Mouse (Mus musculus): ENCODE measurements around the gene Cnksr1. TPM values are rescaled to one million over a fixed set of nuclear protein-coding genes. Genes with fewer than 3 reads are reported as not detected.

Cnksr1 gene
- polyA plus RNA-seq, 1 experiment from 2014 or later = 0.26 TPM

- WGBS = 14% methylated on average over 27 of the region's 27 CpGs
- peaks cover 43% of the 10 kb centered on the region for H3K4me1 ChIP-seq (replicated peaks; ENCODE audit: control insufficient read depth, insufficient read depth, low read length)
- peak overlapping the region; percentile 53 for H3K4me3 ChIP-seq (ENCODE audit: low read depth, low read length)
- H3K9me3 ChIP-seq (ENCODE audit: control insufficient read depth, low read length) = no peaks in the 10 kb centered on the region
- H3K27ac ChIP-seq (ENCODE audit: low read depth, low read length) = no peak overlapping the region
- no peaks in the 10 kb centered on the region for H3K36me3 ChIP-seq (ENCODE audit: control insufficient read depth, insufficient read depth, low read length)
- peak overlapping the region; percentile 89 for H3K4me2 ChIP-seq
- peak overlapping the region; percentile 56 for H3K9ac ChIP-seq (ENCODE audit: low read depth, low read length)
- ATAC-seq (replicated peaks; ENCODE audit: low FRiP score) = no peak
- peak; percentile 55 for DNase-seq (ENCODE audit: low spot score)
- H3K27me3 ChIP-seq (replicated peaks; ENCODE audit: control insufficient read depth, insufficient read depth, low read length) = peaks cover 92% of the 10 kb centered on the region
Observed at GRCm38 (mm10) chr4:134250116-134250929, 12.1 kb upstream of the Cnksr1 start.

- WGBS = 2% methylated on average over 30 of the region's 30 CpGs
- Histone ChIP-seq H3K9ac (ENCODE audit: low read depth, low read length) (peak overlapping the region; percentile 56), H3K36me3 (ENCODE audit: control insufficient read depth, insufficient read depth, low read length) (no peaks in the 10 kb centered on the region), H3K9me3 (ENCODE audit: control insufficient read depth, low read length) (no peaks in the 10 kb centered on the region), H3K4me1 (replicated peaks; ENCODE audit: control insufficient read depth, insufficient read depth, low read length) (peaks cover 41% of the 10 kb centered on the region), H3K4me2 (peak overlapping the region; percentile 73), H3K27me3 (replicated peaks; ENCODE audit: control insufficient read depth, insufficient read depth, low read length) (peaks cover 86% of the 10 kb centered on the region), H3K4me3 (ENCODE audit: low read depth, low read length) (peak overlapping the region; percentile 46), H3K27ac (ENCODE audit: low read depth, low read length) (no peak overlapping the region)
- DNase-seq (ENCODE audit: low spot score) (peak; percentile 78), ATAC-seq (replicated peaks; ENCODE audit: low FRiP score) (peak; percentile 32)
Observed at GRCm38 (mm10) chr4:134249651-134250050, 11.5 kb upstream of the Cnksr1 start.

- peaks cover 57% of the 10 kb centered on the region for H3K27me3 ChIP-seq (replicated peaks; ENCODE audit: control insufficient read depth, insufficient read depth, low read length)
Observed at GRCm38 (mm10) chr4:134246719-134247258, 8.6 kb upstream of the Cnksr1 start, which contains the start of gene Gm30191. Gene Gm30191 (plus strand): TSS chr4:134246935.

GRCm38 (mm10) chr4:134246256-134246655 is 8.1 kb upstream of the Cnksr1 start:
- no peak overlapping the region for H3K9ac ChIP-seq (ENCODE audit: low read depth, low read length)
- no peak for ATAC-seq (replicated peaks; ENCODE audit: low FRiP score)
- no peak overlapping the region for H3K27ac ChIP-seq (ENCODE audit: low read depth, low read length)
- WGBS = 63% methylated on average over 4 of the region's 4 CpGs
- H3K9me3 ChIP-seq (ENCODE audit: control insufficient read depth, low read length) = no peaks in the 10 kb centered on the region
- no peaks in the 10 kb centered on the region for H3K36me3 ChIP-seq (ENCODE audit: control insufficient read depth, insufficient read depth, low read length)
- peaks cover 52% of the 10 kb centered on the region for H3K27me3 ChIP-seq (replicated peaks; ENCODE audit: control insufficient read depth, insufficient read depth, low read length)
- no peak overlapping the region for H3K4me2 ChIP-seq
- H3K4me3 ChIP-seq (ENCODE audit: low read depth, low read length) = no peak overlapping the region
- DNase-seq (ENCODE audit: low spot score) = no peak
- peaks cover 29% of the 10 kb centered on the region for H3K4me1 ChIP-seq (replicated peaks; ENCODE audit: control insufficient read depth, insufficient read depth, low read length)

More at GRCm38 (mm10) chr4:134246719-134247258, 8.6 kb upstream of the Cnksr1 start, which contains the start of gene Gm30191:
- no peak within 1 kb of the TSS for H3K27ac ChIP-seq (ENCODE audit: low read depth, low read length)
- H3K9ac ChIP-seq (ENCODE audit: low read depth, low read length) = 0 out of 2 replicates have a peak within 1 kb of the TSS, but pooled peaks have one; percentile 12
- peak within 1 kb of the TSS; percentile 69 for H3K4me2 ChIP-seq
- 71% methylated on average over 7 of the region's 7 CpGs for WGBS
- peaks cover 35% of the 10 kb centered on the region for H3K4me1 ChIP-seq (replicated peaks; ENCODE audit: control insufficient read depth, insufficient read depth, low read length)
- H3K36me3 ChIP-seq (ENCODE audit: control insufficient read depth, insufficient read depth, low read length) = no peaks in the 10 kb centered on the region
- no peak for ATAC-seq (replicated peaks; ENCODE audit: low FRiP score)
- H3K9me3 ChIP-seq (ENCODE audit: control insufficient read depth, low read length) = no peaks in the 10 kb centered on the region
- no peak for DNase-seq (ENCODE audit: low spot score)
- H3K4me3 ChIP-seq (ENCODE audit: low read depth, low read length) = peak within 1 kb of the TSS; percentile 85

- no peak within 1 kb of the TSS for H3K27ac ChIP-seq (ENCODE audit: low read depth, low read length)
- WGBS = under 1% methylated on average over 60 of the region's 60 CpGs
Observed at GRCm38 (mm10) chr4:134245148-134245843, 7.1 kb upstream of the Cnksr1 start, which contains the start of gene Zfp593. Gene Zfp593 (minus strand): TSS chr4:134245592.

GRCm38 (mm10) chr4:134243516-134244250 is 5.5 kb upstream of the Cnksr1 start, which contains the start of gene E130218I03Rik:
Gene E130218I03Rik (plus strand): TSS chr4:134243662.
- Histone ChIP-seq H3K27ac (ENCODE audit: low read depth, low read length) (no peak within 1 kb of the TSS), H3K9ac (ENCODE audit: low read depth, low read length) (no peak within 1 kb of the TSS)
- DNase-seq (ENCODE audit: low spot score) = no peak

More at GRCm38 (mm10) chr4:134245148-134245843, 7.1 kb upstream of the Cnksr1 start, which contains the start of gene Zfp593:
- Histone ChIP-seq H3K9me3 (ENCODE audit: control insufficient read depth, low read length) (no peaks in the 10 kb centered on the region), H3K36me3 (ENCODE audit: control insufficient read depth, insufficient read depth, low read length) (no peaks in the 10 kb centered on the region), H3K9ac (ENCODE audit: low read depth, low read length) (peak within 1 kb of the TSS; percentile 85), H3K4me2 (peak within 1 kb of the TSS; percentile 69), H3K4me3 (ENCODE audit: low read depth, low read length) (peak within 1 kb of the TSS; percentile 85), H3K27me3 (replicated peaks; ENCODE audit: control insufficient read depth, insufficient read depth, low read length) (peaks cover 42% of the 10 kb centered on the region), H3K4me1 (replicated peaks; ENCODE audit: control insufficient read depth, insufficient read depth, low read length) (peaks cover 22% of the 10 kb centered on the region)
- DNase-seq (ENCODE audit: low spot score) = peak; percentile 96
- ATAC-seq (replicated peaks; ENCODE audit: low FRiP score) = peak; percentile 75

GRCm38 (mm10) chr4:134238686-134239085 is 487 bp upstream of the Cnksr1 start:
- peaks cover 21% of the 10 kb centered on the region for H3K27me3 ChIP-seq (replicated peaks; ENCODE audit: control insufficient read depth, insufficient read depth, low read length)
- H3K36me3 ChIP-seq (ENCODE audit: control insufficient read depth, insufficient read depth, low read length) = no peaks in the 10 kb centered on the region
- H3K4me1 ChIP-seq (replicated peaks; ENCODE audit: control insufficient read depth, insufficient read depth, low read length) = peaks cover 8% of the 10 kb centered on the region
- peak overlapping the region; percentile 23; the same call in 1 of the 2 replicates for H3K4me3 ChIP-seq (ENCODE audit: low read depth, low read length)
- no peak for DNase-seq (ENCODE audit: low spot score)
- H3K9me3 ChIP-seq (ENCODE audit: control insufficient read depth, low read length) = no peaks in the 10 kb centered on the region
- 12% methylated on average over 10 of the region's 10 CpGs for WGBS
- no peak for ATAC-seq (replicated peaks; ENCODE audit: low FRiP score)
- peak overlapping the region; percentile 53 for H3K4me2 ChIP-seq
- no peak overlapping the region for H3K27ac ChIP-seq (ENCODE audit: low read depth, low read length)
- no peak overlapping the region for H3K9ac ChIP-seq (ENCODE audit: low read depth, low read length)

More at GRCm38 (mm10) chr4:134243516-134244250, 5.5 kb upstream of the Cnksr1 start, which contains the start of gene E130218I03Rik:
- Histone ChIP-seq H3K36me3 (ENCODE audit: control insufficient read depth, insufficient read depth, low read length) (no peaks in the 10 kb centered on the region), H3K9me3 (ENCODE audit: control insufficient read depth, low read length) (no peaks in the 10 kb centered on the region), H3K4me3 (ENCODE audit: low read depth, low read length) (peak within 1 kb of the TSS; percentile 85), H3K4me2 (peak within 1 kb of the TSS; percentile 69), H3K4me1 (replicated peaks; ENCODE audit: control insufficient read depth, insufficient read depth, low read length) (peaks cover 12% of the 10 kb centered on the region), H3K27me3 (replicated peaks; ENCODE audit: control insufficient read depth, insufficient read depth, low read length) (peaks cover 27% of the 10 kb centered on the region)
- WGBS = 90% methylated on average over 17 of the region's 17 CpGs
- ATAC-seq (replicated peaks; ENCODE audit: low FRiP score) = no peak

Measured in liver, embryonic 11.5 days (tissue).